Mouse (Mus musculus) B cell, adult 62 days (primary cell): ENCODE data around the gene Dhx34. TPM values are rescaled to one million over a fixed set of nuclear protein-coding genes. Genes with fewer than 3 reads are reported as not detected.

Source experiments
- total RNA-seq: library from RNA; stranded (reverse); gene quantifications from 4 replicates; pipeline ENCODE4 v1.2.4, GENCODE M21; 2023

Gene Dhx34
- total RNA-seq: 45.3 to 52.6 TPM (median 50.0 TPM) in 4 replicates

DNA sequence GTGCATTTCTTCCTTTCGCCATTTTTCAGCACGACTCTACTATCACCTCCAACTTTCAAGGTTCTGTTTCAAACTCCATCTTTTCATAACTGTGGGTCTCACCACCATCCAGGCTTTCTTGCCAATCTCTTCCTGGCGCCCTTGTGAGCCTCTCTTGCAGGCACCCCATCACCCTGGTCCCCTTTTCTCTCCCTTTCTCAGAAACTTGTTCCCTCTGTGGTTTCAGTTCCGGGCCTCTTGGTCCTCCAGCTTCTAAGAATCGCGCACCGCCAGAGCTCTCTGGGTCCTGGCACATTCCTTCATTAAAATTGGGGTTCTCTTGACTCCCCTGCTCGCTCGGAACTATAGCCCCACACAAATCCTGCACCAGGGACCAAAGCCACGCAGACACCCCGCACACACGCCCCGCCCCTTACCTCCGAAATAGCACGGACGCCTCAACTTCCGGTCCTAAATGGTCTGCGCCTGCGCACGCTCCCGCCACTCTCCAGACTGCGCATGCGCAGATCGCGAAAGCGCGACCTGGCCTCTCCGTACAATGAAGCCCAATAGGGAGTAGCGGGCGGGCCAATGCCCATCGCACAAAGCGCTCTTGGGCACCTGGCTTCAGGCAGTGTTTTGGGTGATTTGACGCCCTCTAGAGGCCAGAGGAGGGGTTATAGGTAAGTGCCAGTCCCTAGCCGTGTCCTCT, at the start of gene Dhx34:
Dhx34 (minus strand) TSS at position 456 of the 691 bp plus-strand sequence.

DNA sequence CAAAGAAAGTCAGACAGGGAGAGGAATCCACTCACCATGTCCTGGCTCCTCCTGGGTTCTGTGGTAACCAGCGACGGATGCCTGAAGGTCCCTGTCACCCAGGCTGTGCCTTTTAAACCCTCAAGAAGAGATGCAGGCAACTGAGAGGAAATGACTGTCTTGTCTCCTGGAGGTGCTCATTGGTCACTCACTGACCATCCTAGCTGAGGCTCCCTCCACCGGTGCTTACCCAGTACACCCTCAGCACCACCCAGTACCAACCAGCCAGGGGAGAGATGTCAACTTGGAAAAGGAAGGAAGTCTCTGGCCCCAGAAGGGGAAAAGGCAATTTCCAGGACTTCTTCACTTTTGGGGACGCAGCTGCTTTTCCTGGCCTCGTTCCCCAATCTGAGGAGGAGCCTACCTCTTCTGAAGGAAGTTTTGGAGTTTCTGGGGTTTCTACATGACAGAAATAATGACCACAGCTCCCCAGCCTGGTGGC, 37.3 kb upstream of the Dhx34 start, which contains the start of gene C5ar1:
C5ar1 (minus strand) TSS at position 431 of the 481 bp plus-strand sequence.

DNA sequence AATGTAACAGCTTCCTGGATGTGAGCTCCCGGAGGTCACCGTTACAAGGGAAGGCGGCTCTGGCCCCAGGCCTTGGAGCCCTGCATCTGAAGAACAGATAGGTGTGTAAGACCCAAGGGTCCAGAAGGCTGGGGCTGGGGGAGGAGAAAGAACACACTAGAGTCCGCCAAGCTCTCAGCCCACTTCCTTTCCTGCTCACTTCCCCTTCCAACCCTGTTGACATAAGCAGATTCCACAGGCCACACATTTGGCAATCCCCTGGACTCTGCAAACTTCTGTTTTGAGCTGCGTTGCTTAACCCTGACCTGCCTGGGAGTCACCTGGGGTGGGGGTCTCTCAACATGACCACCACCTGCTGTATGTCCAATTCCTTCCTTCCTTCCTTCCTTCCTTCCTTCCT, 22.2 kb upstream of the Dhx34 start, which contains the start of gene C5ar2:
C5ar2 (minus strand) TSS at position 88 of the 400 bp plus-strand sequence.

DNA sequence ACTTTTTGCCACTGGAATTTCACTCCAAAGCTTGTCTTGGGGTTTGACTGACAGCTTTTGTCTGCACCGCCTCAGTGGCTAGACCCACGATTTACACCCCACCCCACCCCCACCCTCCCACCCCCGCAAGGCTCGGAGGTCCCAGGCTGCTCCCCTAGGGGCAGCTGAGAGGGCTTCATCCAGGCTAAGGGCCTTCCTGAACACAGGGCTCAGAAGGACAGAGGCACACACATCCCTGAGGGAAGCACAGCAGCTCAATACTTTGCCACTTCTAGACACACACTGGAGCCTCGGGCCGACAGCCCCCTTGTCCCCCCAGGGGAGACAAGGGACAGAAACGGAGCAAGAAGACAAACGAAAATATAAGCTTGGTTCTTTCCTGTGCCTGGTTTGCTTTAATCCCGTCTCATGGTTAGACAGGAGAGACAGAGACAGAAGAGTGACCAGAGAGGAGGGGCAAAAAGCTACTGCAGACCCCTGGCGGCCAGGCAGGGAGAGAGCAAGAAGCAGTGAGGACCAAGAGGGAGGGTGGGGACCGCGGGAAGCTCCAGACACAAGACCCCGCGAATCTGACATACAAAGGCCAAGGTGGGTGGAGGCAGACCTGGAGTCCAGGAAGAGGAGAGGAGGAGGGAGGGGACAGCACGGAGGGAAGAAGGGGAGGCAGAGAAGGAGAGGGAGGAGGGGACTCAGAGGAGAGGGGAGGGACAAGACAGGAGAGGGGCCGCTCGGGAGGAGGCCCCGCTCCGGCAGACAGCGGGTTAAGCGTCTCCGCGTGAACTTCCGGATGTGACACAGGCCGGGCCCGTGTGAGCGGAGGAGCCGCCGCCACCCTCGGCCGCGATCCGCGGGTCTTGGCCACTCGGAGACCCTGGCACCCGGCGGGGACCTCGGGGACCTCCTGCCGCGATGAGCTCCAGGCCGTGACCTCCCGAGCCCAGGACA, 47.0 kb downstream of the Dhx34 start, which contains the start of gene Meis3:
Meis3 (plus strand) TSS at position 494 of the 945 bp plus-strand sequence.

Other genes starting within 250 kb of the Dhx34 start
- 68.6 to 83.5 TPM (median 74.4 TPM) in 4 replicates for gene Bicra, start 174.1 kb downstream of the Dhx34 start, total RNA-seq
- gene Zfp541, start 160.2 kb downstream of the Dhx34 start, total RNA-seq: not detected in 4 replicates
- gene Napa, start 123.6 kb downstream of the Dhx34 start, total RNA-seq: 396 to 429 TPM (median 418 TPM) in 4 replicates
- 41.7 to 47.7 TPM (median 47.3 TPM) in 4 replicates for gene Kptn, start 102.1 kb downstream of the Dhx34 start, total RNA-seq
- 0.15 to 0.27 TPM (median 0.20 TPM) in 4 replicates for gene Slc8a2, start 92.2 kb downstream of the Dhx34 start, total RNA-seq
- 15.3 to 24.5 TPM (median 19.8 TPM) in 4 replicates for gene Meis3, start 46.9 kb downstream of the Dhx34 start, total RNA-seq
- gene C5ar2, start 22.1 kb upstream of the Dhx34 start, total RNA-seq: 1.3 to 2.0 TPM (median 1.5 TPM) in 4 replicates
- gene C5ar1, start 37.5 kb upstream of the Dhx34 start, total RNA-seq: not detected in 4 replicates
- 33.1 to 39.0 TPM (median 33.8 TPM) in 4 replicates for gene Inafm1, start 51.6 kb upstream of the Dhx34 start, total RNA-seq
- 436 to 443 TPM (median 440 TPM) in 4 replicates for gene Ccdc9, start 64.8 kb upstream of the Dhx34 start, total RNA-seq
- 9.9 to 18.6 TPM (median 14.2 TPM) in 4 replicates for gene Bbc3, start 86.4 kb upstream of the Dhx34 start, total RNA-seq
- gene Sae1, start 165.8 kb upstream of the Dhx34 start, total RNA-seq: 45.3 to 57.1 TPM (median 50.7 TPM) in 4 replicates
- 83.6 to 104 TPM (median 96.1 TPM) in 4 replicates for gene Zc3h4, start 178.9 kb upstream of the Dhx34 start, total RNA-seq
- gene Tmem160, start 230.7 kb upstream of the Dhx34 start, total RNA-seq: 32.2 to 39.7 TPM (median 39.1 TPM) in 4 replicates